Mouse (Mus musculus): ENCODE measurements at regions not wholly inside any gene's neighbourhood (a gene's known extent, or its start where the extent isn't known, plus 50 kb on each side); places are given as distances from the start of the nearest gene placed in this dataset.

DNA sequence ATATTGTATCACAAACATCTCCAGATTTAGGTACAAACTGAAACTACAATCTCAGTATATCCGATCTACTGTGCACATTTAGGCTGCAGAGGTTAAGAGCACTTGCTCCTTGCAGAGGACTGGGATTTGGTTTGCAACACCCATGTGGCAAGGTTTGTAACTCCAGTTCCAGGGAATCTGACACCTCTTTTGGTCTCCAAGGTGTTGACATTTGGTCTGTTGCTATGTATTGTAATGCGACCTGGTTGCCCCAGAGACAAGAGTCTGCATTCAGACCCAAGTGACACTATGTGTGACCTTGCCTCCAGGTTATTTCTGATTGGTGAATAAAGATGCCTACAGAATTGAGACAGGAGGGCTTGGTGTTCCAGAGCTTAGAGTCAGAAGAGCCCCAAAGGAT is 105.0 kb downstream of the Tas2r134 start:
- H3K27ac ChIP-seq (ENCODE audit: low read depth, low read length): no peak overlapping the region
- no peak for ATAC-seq
- H3K4me1 ChIP-seq (replicated peaks; ENCODE audit: control insufficient read depth, insufficient read depth, low read length): no peaks in the 10 kb centered on the region
- WGBS: 58% methylated on average over 2 of the region's 2 CpGs
- no peaks in the 10 kb centered on the region for H3K9me3 ChIP-seq (ENCODE audit: control insufficient read depth)
- H3K27me3 ChIP-seq (replicated peaks; ENCODE audit: control insufficient read depth, insufficient read depth, low read length): no peaks in the 10 kb centered on the region
- H3K4me2 ChIP-seq (replicated peaks; ENCODE audit: low read depth): no peak overlapping the region
- no peak for TF ChIP-seq CTCF (IDR thresholded peaks at IDR 0.05; ENCODE audit: low read depth)
- H3K36me3 ChIP-seq (ENCODE audit: control insufficient read depth, insufficient read depth): no peaks in the 10 kb centered on the region
- no peak overlapping the region for H3K4me3 ChIP-seq (ENCODE audit: low read depth, low read length)
- no peak overlapping the region for H3K9ac ChIP-seq (ENCODE audit: low read depth, low read length)

DNA sequence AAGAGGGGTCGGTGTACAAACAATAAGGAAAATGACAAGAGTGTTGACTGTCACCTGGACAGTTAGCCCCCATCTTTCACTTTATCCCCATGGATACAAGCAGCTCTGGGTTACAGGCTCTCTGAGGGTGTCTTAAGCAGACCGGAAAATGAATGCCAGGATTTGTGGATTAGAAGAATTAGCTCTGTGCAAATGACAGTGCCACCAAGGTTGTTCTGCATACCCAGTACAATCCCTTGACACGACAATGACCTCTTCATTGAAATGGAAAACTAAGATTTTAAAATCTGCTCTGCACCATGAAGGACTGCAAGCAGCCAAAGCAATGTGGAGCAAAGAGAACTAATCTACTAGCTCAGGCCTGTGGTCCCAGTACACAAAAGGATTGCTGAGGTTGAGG is 105.9 kb downstream of the Tas2r134 start:
- Histone ChIP-seq H3K27ac (ENCODE audit: low read depth, low read length) (no peak overlapping the region), H3K27me3 (replicated peaks; ENCODE audit: control insufficient read depth, insufficient read depth, low read length) (no peaks in the 10 kb centered on the region), H3K9me3 (ENCODE audit: control insufficient read depth) (no peaks in the 10 kb centered on the region), H3K36me3 (ENCODE audit: control insufficient read depth, insufficient read depth) (no peaks in the 10 kb centered on the region), H3K9ac (ENCODE audit: low read depth, low read length) (no peak overlapping the region), H3K4me1 (replicated peaks; ENCODE audit: control insufficient read depth, insufficient read depth, low read length) (no peaks in the 10 kb centered on the region), H3K4me2 (replicated peaks; ENCODE audit: low read depth) (no peak overlapping the region), H3K4me3 (ENCODE audit: low read depth, low read length) (no peak overlapping the region)
- WGBS: 75% methylated on average over 3 of the region's 3 CpGs
- no peak for TF ChIP-seq CTCF (IDR thresholded peaks at IDR 0.05; ENCODE audit: low read depth)
- no peak for ATAC-seq

DNA sequence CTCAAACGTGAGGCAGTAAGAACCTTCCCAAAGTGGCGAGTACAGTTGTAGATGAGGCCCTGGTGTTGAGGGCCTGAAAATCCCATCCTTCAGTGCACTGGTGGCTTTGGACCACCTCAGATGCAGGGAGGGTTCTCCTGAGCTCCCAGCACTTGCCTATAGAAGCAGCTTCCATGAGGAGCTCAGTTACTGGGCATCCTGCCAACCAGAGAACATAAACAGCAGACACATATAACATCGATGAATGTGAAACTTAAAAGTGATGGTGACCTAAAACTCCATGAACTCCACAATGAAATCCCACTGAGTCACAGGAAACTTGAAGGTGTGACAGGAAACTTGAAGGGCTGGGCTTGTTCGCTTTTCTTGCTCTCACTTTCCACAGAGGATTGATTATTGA is 109.1 kb downstream of the Tas2r134 start:
- no peaks in the 10 kb centered on the region for H3K27me3 ChIP-seq (replicated peaks; ENCODE audit: control insufficient read depth, insufficient read depth, low read length)
- no peaks in the 10 kb centered on the region for H3K9me3 ChIP-seq (ENCODE audit: control insufficient read depth)
- H3K27ac ChIP-seq (ENCODE audit: low read depth, low read length): no peak overlapping the region
- no peak overlapping the region for H3K4me3 ChIP-seq (ENCODE audit: low read depth, low read length)
- ATAC-seq: no peak
- H3K36me3 ChIP-seq (ENCODE audit: control insufficient read depth, insufficient read depth): no peaks in the 10 kb centered on the region
- WGBS: 73% methylated on average over 4 of the region's 4 CpGs
- no peak overlapping the region for H3K4me2 ChIP-seq (replicated peaks; ENCODE audit: low read depth)
- TF ChIP-seq CTCF (IDR thresholded peaks at IDR 0.05; ENCODE audit: low read depth): no peak
- no peaks in the 10 kb centered on the region for H3K4me1 ChIP-seq (replicated peaks; ENCODE audit: control insufficient read depth, insufficient read depth, low read length)
- no peak overlapping the region for H3K9ac ChIP-seq (ENCODE audit: low read depth, low read length)

DNA sequence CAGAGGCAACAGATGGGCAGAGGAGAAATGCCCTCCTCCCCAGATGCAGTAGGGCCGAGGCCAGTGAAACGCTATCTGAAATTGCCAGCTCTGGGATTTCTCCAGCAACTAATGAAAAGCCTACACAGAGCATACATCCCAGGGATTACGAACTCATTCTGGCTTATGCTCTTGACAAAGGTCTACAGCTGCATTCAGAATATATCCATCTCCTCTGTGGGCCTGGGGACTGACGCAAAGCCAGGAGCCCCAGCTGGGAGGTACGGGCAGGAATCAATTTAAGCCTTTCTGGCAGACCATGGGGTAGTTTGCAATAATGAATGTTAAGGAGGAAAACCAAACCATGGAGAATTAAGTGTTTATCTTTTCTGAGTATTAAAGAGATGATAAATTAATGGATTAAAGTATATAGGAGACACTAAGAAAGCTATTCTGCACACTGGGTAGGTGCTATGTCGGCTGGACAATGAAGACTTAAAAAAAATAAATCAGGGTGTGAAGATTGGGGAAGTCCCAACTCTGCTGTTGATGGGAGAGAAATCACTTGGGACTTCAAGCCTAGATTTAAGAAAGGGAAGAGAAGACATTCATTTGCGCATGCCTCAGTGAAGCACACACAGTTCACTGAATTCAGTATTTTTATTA is 120.5 kb downstream of the Tas2r134 start:
- Histone ChIP-seq H3K9ac (ENCODE audit: low read depth, low read length) (no peak overlapping the region), H3K36me3 (ENCODE audit: control insufficient read depth, insufficient read depth) (no peaks in the 10 kb centered on the region), H3K4me1 (replicated peaks; ENCODE audit: control insufficient read depth, insufficient read depth, low read length) (no peaks in the 10 kb centered on the region), H3K4me3 (ENCODE audit: low read depth, low read length) (no peak overlapping the region), H3K27me3 (replicated peaks; ENCODE audit: control insufficient read depth, insufficient read depth, low read length) (no peaks in the 10 kb centered on the region), H3K4me2 (replicated peaks; ENCODE audit: low read depth) (no peak overlapping the region), H3K9me3 (ENCODE audit: control insufficient read depth) (no peaks in the 10 kb centered on the region), H3K27ac (ENCODE audit: low read depth, low read length) (no peak overlapping the region)
- 89% methylated on average over 7 of the region's 7 CpGs for WGBS
- TF ChIP-seq CTCF (IDR thresholded peaks at IDR 0.05; ENCODE audit: low read depth): no peak
- ATAC-seq: no peak

DNA sequence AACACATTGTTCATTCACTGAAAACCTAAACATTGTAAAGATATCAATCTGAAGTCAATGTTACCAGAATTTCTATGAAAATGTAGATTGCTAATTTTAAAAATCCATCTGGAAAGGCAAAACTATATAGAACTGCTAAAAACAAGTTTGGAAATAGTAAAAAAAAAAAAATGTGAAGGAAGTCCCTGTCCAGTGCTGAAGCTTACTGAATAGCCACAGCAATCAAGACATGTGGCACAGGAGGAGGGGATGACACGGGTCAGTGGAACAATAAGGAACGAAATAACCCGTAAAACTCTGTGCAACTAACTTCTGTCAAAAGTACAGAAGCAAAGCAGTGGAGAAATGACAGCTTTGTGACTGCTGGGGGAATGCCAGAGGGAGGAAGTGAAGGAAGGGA is 121.9 kb downstream of the Tas2r134 start:
- no peak overlapping the region for H3K4me3 ChIP-seq (ENCODE audit: low read depth, low read length)
- H3K36me3 ChIP-seq (ENCODE audit: control insufficient read depth, insufficient read depth): no peaks in the 10 kb centered on the region
- no peak overlapping the region for H3K27ac ChIP-seq (ENCODE audit: low read depth, low read length)
- H3K4me2 ChIP-seq (replicated peaks; ENCODE audit: low read depth): no peak overlapping the region
- H3K4me1 ChIP-seq (replicated peaks; ENCODE audit: control insufficient read depth, insufficient read depth, low read length): no peaks in the 10 kb centered on the region
- no peaks in the 10 kb centered on the region for H3K9me3 ChIP-seq (ENCODE audit: control insufficient read depth)
- H3K27me3 ChIP-seq (replicated peaks; ENCODE audit: control insufficient read depth, insufficient read depth, low read length): no peaks in the 10 kb centered on the region
- WGBS: 50% methylated on average over 3 of the region's 3 CpGs
- ATAC-seq: no peak
- no peak overlapping the region for H3K9ac ChIP-seq (ENCODE audit: low read depth, low read length)
- no peak for TF ChIP-seq CTCF (IDR thresholded peaks at IDR 0.05; ENCODE audit: low read depth)

DNA sequence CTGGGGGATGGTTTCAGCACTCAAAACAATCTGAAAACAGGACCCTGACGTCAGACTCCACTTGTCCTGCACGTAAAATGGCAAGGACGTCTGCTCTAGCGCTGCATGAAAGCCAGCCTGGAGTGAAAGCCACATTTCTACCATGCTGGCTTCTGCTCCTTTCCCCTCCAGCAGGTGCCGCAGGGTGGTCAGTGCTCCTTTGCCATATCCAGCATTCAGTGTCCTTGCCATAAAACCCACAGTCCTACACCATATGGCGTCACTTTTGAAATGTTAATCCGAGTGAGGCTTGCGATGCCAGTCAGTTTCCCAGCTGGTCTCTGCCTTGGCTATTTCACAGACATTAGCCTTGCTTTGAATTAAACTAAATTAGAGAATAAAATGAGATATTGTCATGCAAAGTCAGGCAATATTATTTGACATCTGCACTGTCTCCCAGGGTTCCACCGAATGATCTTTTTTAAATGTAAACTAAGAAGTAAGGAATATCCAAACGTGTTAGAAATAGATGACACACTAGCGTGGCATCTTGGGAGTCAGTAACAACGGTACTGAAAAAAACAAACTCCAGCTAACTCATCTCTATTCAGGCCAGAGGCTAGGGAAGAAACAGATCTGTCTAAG is 125.7 kb downstream of the Tas2r134 start:
- H3K9ac ChIP-seq (ENCODE audit: low read depth, low read length): no peak overlapping the region
- 66% methylated on average over 12 of the region's 12 CpGs for WGBS
- no peak overlapping the region for H3K27ac ChIP-seq (ENCODE audit: low read depth, low read length)
- H3K4me3 ChIP-seq (ENCODE audit: low read depth, low read length): no peak overlapping the region
- ATAC-seq: no peak
- no peak overlapping the region for H3K4me2 ChIP-seq (replicated peaks; ENCODE audit: low read depth)
- no peaks in the 10 kb centered on the region for H3K27me3 ChIP-seq (replicated peaks; ENCODE audit: control insufficient read depth, insufficient read depth, low read length)
- no peak for TF ChIP-seq CTCF (IDR thresholded peaks at IDR 0.05; ENCODE audit: low read depth)
- H3K9me3 ChIP-seq (ENCODE audit: control insufficient read depth): no peaks in the 10 kb centered on the region
- H3K4me1 ChIP-seq (replicated peaks; ENCODE audit: control insufficient read depth, insufficient read depth, low read length): no peaks in the 10 kb centered on the region
- no peaks in the 10 kb centered on the region for H3K36me3 ChIP-seq (ENCODE audit: control insufficient read depth, insufficient read depth)

Data from intestine, postnatal 0 days (tissue).